Mouse (Mus musculus): Measurements from ENCODE around the gene Neurl1b. TPM values are rescaled to one million over a fixed set of nuclear protein-coding genes. Genes with fewer than 3 reads are reported as not detected.
A peak's percentile ranks its signal among the peaks of the same experiment; 100 is the strongest.

Neurl1b gene
- polyA plus RNA-seq, 1 experiment = 7.9 TPM

DNA sequence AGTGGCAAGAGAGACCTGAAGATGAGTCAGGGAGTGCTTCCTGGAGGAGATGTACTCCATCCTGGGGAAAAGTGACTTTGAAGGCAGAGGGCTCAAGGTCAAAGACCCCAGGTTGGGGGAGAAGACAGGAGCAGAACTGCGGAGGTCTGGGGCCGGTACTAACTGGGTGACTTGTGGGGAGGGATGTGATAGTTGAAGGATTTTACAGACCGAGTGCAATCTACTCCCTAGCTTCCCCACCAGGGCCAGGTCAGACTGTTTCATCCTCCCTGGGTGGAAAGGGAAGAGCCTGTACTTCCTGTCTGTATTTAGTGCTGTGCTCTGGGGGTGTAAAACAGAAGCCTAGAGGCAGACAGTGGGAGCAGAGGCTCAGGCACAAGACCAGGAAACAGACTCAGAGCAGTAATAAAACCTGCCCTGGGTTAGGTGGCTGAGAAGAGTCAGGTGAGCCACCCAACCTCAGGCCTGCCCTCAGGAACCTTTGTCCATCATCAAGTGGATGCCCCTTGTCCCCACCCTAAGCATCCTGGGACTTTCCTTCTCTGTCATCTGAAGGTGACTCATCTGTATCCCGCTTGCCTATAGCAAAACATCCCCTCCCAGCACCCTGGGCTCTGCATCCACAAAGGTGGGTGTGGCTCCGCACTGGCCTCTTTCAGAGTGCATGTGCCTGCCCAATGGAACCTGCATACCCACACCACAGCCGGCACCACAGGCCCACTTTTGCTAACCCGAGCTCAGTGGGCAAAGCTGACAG lies 6.0 kb downstream of the Neurl1b start:
- H3K4me1 ChIP-seq (ENCODE audit: control insufficient read depth, insufficient read depth, low read length) = peaks cover 15% of the 10 kb centered on the region; the same call in 1 of the 2 replicates
- no peak for TF ChIP-seq CTCF (IDR thresholded peaks at IDR 0.05; ENCODE audit: low read depth, low read length)
- no peak for TF ChIP-seq POLR2A (IDR thresholded peaks at IDR 0.05; ENCODE audit: borderline replicate concordance, low read depth, low read length)
- H3K4me3 ChIP-seq (ENCODE audit: insufficient read depth, low read length) = no peak overlapping the region
- H3K27ac ChIP-seq (ENCODE audit: insufficient read depth, low read depth, low read length) = no peak overlapping the region

DNA sequence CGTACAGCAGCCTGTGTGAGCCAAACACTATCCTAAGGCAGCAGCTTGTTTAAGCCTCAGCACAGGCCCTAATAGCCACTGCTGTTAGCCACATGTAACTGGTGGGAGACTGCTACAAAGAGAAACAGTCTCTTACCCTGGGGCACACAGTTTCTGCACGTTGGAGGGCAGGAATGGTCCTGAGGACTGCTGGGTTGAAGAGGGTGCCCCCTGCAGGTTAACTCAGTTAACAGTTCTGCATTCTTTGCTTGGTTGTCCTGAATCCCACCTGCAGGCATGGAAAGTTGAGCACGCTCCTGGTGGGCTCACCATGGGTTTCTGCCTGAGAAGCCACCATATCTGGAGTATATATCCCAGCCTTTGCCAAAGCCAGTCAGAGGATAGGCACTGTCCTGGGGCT lies 6.9 kb downstream of the Neurl1b start:
- TF ChIP-seq CTCF (IDR thresholded peaks at IDR 0.05; ENCODE audit: low read depth, low read length) = peak; percentile 68
- TF ChIP-seq POLR2A (IDR thresholded peaks at IDR 0.05; ENCODE audit: borderline replicate concordance, low read depth, low read length) = no peak
- H3K27ac ChIP-seq (ENCODE audit: insufficient read depth, low read depth, low read length) = no peak overlapping the region
- H3K4me3 ChIP-seq (ENCODE audit: insufficient read depth, low read length) = no peak overlapping the region
- peaks cover 15% of the 10 kb centered on the region; the same call in 1 of the 2 replicates for H3K4me1 ChIP-seq (ENCODE audit: control insufficient read depth, insufficient read depth, low read length)

DNA sequence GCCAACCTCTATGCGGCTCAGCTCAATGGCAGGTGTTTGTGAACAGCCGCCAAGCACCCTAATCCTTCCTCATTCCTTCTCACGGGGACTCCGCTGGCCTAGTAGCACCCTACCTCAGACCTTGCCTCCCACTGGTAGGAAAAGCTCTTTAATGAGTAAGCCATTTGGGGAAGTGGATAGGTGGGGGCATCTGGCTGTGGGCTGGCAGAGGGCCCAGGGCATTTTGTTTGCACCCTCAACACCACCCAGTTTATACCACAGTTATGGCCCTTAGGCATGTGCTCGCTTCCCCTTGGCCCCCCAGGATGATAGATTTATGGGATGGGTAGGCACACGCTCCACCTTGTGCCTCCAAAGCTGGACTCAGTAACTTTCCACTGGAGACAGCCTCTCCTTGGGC lies 7.8 kb downstream of the Neurl1b start:
- Histone ChIP-seq H3K4me1 (ENCODE audit: control insufficient read depth, insufficient read depth, low read length) (peaks cover 15% of the 10 kb centered on the region; the same call in 1 of the 2 replicates), H3K4me3 (ENCODE audit: insufficient read depth, low read length) (no peak overlapping the region), H3K27ac (ENCODE audit: insufficient read depth, low read depth, low read length) (no peak overlapping the region)
- no peak for TF ChIP-seq POLR2A (IDR thresholded peaks at IDR 0.05; ENCODE audit: borderline replicate concordance, low read depth, low read length)
- no peak for TF ChIP-seq CTCF (IDR thresholded peaks at IDR 0.05; ENCODE audit: low read depth, low read length)

DNA sequence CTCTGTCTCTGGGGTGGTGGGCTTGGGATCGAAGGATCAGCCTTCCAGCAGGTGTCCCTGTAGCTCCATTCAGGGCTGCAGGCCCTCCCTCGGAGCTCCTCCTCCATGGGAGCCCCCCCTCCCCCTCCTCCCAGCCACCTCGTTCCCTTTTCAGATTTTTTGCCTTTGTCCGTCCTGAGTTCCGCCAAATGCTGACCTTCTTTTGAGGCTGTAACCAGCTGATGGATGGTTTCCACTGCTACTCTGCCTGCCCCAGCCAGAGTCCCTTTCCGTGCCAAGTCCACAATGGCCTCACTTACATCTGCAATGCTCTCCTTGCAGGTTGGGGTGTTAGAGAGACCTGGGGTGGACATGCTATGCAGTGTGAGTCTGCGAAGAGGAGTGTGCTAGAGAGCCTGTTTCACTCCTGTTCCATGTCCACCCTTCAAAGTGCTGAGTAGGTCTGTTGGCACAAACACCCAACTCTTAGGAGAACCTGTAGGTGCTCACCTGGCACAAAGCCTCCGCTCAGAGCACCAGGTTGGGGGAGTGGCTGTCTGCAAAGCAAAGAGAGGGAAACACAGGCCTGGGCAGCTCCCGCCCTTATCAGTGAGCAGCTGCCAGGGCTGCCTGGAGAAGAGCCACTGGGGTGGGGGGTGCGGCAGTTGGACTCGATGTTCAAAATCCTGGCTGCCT lies 9.5 kb downstream of the Neurl1b start:
- peaks cover 15% of the 10 kb centered on the region; the same call in 1 of the 2 replicates for H3K4me1 ChIP-seq (ENCODE audit: control insufficient read depth, insufficient read depth, low read length)
- no peak overlapping the region for H3K27ac ChIP-seq (ENCODE audit: insufficient read depth, low read depth, low read length)
- no peak for TF ChIP-seq POLR2A (IDR thresholded peaks at IDR 0.05; ENCODE audit: borderline replicate concordance, low read depth, low read length)
- no peak for TF ChIP-seq CTCF (IDR thresholded peaks at IDR 0.05; ENCODE audit: low read depth, low read length)
- H3K4me3 ChIP-seq (ENCODE audit: insufficient read depth, low read length) = no peak overlapping the region

DNA sequence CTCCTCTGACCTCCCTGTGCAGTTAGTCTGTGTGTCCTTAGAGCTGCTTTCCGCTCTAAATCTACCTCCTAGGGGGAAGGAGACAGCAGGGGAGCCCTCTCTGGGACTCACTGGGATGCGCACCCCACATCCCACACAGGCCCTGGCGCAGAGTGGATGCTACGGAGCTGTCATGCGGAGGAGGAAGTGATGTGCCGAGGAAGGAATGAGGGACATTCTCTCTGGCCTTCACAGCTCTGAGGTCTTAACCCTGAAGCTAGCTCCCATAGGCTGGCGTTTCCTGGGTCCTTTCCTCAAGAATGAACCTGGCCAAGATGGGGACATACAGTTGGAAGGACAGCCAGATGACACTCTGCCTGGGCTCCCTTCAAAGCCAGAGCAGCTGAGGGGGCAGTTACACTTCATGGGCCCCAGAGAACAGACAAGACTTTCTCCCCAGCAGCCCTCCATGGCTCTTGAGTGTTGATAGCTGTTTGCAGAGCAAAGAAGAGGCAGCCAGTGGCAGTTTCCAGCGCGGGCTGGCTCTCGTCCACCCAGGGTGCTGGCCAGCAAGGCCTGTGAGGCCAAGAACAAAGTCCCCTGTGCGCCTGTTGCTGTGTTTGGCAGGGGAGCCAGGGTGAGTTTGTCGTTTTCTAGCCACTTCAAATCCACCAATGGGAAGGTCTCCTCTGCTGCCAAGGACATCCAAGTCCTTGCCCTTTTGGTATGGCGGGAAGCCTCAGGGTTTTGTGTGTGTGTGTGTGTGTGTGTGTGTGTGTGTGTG lies 10.5 kb downstream of the Neurl1b start:
- TF ChIP-seq POLR2A (IDR thresholded peaks at IDR 0.05; ENCODE audit: borderline replicate concordance, low read depth, low read length) (no peak), CTCF (IDR thresholded peaks at IDR 0.05; ENCODE audit: low read depth, low read length) (no peak)
- Histone ChIP-seq H3K4me1 (ENCODE audit: control insufficient read depth, insufficient read depth, low read length) (peaks cover 15% of the 10 kb centered on the region; the same call in 1 of the 2 replicates), H3K4me3 (ENCODE audit: insufficient read depth, low read length) (no peak overlapping the region), H3K27ac (ENCODE audit: insufficient read depth, low read depth, low read length) (no peak overlapping the region)

DNA sequence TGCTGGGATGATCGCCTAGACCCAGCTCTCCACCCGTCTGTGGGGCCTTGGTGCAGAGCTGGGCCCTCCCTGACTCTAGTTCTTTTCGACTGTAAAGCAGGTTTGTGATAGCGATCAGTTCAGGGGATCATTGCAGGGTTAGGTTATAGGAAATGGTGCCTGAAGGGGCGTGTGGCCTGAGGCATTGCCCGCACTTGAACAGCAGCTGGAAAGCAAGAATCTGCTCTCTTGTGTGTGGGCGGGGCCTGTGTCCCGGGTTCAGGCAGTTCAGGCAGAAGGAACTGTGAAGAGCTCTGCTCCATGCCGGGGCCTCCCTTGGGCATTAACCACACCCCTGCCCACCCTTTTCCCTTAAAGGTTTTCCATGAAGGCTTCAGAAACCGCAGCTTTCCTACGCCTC lies 18.7 kb downstream of the Neurl1b start:
- TF ChIP-seq POLR2A (IDR thresholded peaks at IDR 0.05; ENCODE audit: borderline replicate concordance, low read depth, low read length) (no peak), CTCF (IDR thresholded peaks at IDR 0.05; ENCODE audit: low read depth, low read length) (no peak)
- Histone ChIP-seq H3K27ac (ENCODE audit: insufficient read depth, low read depth, low read length) (no peak overlapping the region), H3K4me1 (ENCODE audit: control insufficient read depth, insufficient read depth, low read length) (peaks cover 13% of the 10 kb centered on the region), H3K4me3 (ENCODE audit: insufficient read depth, low read length) (no peak overlapping the region)

DNA sequence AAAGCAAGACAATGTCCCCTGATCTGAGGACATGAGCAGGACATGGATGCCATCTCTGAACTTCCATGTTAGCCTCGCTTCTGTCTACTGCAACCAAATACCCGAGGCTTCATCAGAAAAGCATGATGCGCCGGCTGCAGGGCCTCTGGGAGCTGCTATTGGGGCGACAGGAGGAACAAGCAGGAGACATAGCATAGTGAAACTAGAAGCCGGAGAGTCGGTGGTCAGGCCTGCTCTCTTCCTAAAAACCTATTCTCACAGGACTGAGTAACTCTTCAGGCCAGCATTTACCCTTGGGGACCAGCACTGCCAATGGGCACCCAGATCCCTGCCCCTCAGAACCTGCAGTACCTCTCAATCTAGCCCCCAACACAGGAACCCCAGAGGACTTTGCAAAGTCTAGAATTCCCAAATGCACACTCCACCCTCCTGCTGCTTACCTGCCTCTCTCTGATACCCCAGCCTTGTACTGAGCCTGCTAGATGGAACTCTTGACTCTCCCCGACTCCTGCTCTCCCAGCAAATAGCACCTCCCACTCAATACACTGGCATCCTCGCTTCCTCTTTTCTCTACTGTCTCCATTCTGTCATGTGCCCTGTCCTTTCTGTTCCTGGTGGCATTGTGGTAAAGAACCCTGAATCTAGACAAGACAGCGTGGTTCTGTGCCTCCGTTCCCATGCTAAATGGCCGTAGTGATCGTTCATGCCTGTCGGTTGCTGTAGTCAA lies 22.6 kb downstream of the Neurl1b start:
- Histone ChIP-seq H3K4me1 (ENCODE audit: control insufficient read depth, insufficient read depth, low read length) (peaks cover 14% of the 10 kb centered on the region), H3K27ac (ENCODE audit: insufficient read depth, low read depth, low read length) (peak overlapping the region; percentile 97), H3K4me3 (ENCODE audit: insufficient read depth, low read length) (0 out of 2 replicates have a peak overlapping the region, but pooled peaks have one; percentile 4)
- TF ChIP-seq POLR2A (IDR thresholded peaks at IDR 0.05; ENCODE audit: borderline replicate concordance, low read depth, low read length) (no peak), CTCF (IDR thresholded peaks at IDR 0.05; ENCODE audit: low read depth, low read length) (no peak)

DNA sequence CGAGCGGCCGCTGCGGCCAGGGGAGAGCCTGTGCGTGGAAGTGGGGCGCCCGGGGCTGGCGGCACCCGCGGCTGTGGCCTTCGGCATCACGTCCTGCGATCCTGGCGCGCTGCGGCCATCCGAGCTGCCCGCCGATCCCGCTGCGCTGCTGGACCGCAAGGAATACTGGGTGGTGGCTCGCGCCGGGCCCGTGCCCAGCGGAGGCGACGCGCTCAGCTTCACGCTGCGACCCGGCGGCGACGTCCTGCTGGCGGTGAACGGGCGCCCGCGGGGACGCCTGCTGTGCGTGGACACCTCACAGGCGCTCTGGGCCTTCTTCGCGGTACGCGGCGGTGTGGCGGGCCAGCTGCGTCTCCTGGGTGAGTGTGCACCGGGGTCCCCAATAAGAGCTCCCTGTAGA lies 24.4 kb downstream of the Neurl1b start:
- H3K4me1 ChIP-seq (ENCODE audit: control insufficient read depth, insufficient read depth, low read length) = peaks cover 14% of the 10 kb centered on the region
- no peak overlapping the region for H3K4me3 ChIP-seq (ENCODE audit: insufficient read depth, low read length)
- no peak overlapping the region for H3K27ac ChIP-seq (ENCODE audit: insufficient read depth, low read depth, low read length)
- TF ChIP-seq POLR2A (IDR thresholded peaks at IDR 0.05; ENCODE audit: borderline replicate concordance, low read depth, low read length) (no peak), CTCF (IDR thresholded peaks at IDR 0.05; ENCODE audit: low read depth, low read length) (no peak)

DNA sequence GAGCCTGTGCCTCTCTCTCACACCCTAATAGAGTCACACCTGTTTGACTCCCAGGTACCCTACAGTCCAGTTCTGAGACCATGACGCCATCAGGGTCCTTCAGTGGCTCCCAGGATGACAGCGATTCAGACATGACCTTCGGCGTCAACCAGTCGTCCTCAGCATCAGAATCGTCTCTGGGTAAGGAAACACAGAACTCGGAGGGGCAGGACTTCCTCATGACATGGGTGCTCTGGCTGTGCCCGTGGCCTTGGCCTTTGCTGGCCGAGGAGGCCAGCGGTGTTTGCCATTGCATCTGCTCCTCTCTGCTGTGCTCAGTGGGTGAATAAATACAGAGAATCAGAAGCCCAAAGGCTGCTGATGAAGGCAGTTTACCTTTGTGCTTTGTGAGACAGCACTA lies 26.4 kb downstream of the Neurl1b start:
- H3K4me1 ChIP-seq (ENCODE audit: control insufficient read depth, insufficient read depth, low read length) = peaks cover 14% of the 10 kb centered on the region
- no peak overlapping the region for H3K27ac ChIP-seq (ENCODE audit: insufficient read depth, low read depth, low read length)
- no peak for TF ChIP-seq POLR2A (IDR thresholded peaks at IDR 0.05; ENCODE audit: borderline replicate concordance, low read depth, low read length)
- TF ChIP-seq CTCF (IDR thresholded peaks at IDR 0.05; ENCODE audit: low read depth, low read length) = no peak
- H3K4me3 ChIP-seq (ENCODE audit: insufficient read depth, low read length) = no peak overlapping the region

Data from bone marrow macrophage, adult 2 months (primary cell).